8 mouse cellular contexts compared by ENCODE assay signal in the genomic region with DNA sequence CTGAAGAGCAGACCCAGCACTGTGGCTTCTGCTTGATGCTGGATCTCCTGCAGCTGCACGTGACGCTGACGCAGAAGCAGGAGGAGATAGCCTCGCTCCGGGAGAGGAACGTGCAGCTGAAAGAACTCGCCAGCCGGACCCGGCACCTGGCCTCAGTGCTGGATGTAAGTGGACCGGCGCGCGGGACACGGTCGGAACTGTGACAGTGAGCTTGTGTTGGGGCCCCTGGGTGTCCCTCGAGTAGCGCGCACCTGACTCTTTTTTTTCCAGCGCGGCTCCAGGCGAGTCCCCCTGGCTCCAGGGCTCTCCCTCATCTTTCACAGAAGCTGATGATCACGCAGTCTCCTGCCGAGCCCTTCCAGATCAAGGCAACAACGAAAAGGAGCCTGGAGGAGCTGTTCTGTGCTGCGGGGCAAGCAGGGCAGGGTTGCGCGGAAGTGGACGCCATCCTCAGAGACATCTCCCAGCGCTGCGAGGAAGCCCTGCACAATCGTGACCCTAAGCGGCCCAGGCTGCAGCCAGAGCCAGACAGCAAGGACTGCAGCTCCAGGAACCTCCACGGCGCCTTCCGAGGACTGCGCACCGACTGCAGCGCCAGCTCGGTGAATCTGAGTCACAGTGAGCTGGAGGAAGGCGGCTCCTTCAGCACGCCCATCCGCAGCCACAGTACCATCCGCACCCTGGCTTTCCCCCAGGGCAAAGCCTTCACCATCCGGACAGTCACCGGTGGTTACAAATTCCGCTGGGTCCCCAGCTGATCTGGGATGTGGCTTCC. TPM values are rescaled to one million over a fixed set of nuclear protein-coding genes. Genes with fewer than 3 reads are reported as not detected.
DNase-seq lines count a peak whose midpoint lies in the region; ATAC-seq and TF ChIP-seq lines count a peak whose summit lies in the region.

No protein-coding gene starts in this region.

- peak; percentile 45 for ATAC-seq in hindbrain, embryonic 11.5 days (ENCODE audit: low FRiP score)
- peak; percentile 68 for ATAC-seq in midbrain, embryonic 16.5 days
- no peak for ATAC-seq in erythroblast, adult 5-6 weeks (replicated peaks; ENCODE audit: low FRiP score, poor library complexity, severe bottlenecking)

- under 1% methylated on average over 46 of the region's 46 CpGs for WGBS in hindbrain, embryonic 11.5 days
- WGBS in limb, embryonic 10.5 days = under 1% methylated on average over 46 of the region's 46 CpGs
- WGBS in midbrain, embryonic 16.5 days = under 1% methylated on average over 46 of the region's 46 CpGs

- DNase-seq in gastrocnemius, postnatal 14 days = peak; percentile 7
- DNase-seq in gastrocnemius, postnatal 36 days = no peak
- peak; percentile 67 for DNase-seq in embryo, embryonic 11 days
- DNase-seq in hindbrain, embryonic 11.5 days (ENCODE audit: low spot score) = peak; percentile 60
- DNase-seq in limb, embryonic 10.5 days (ENCODE audit: low spot score) = peak; percentile 67

- H3K9ac ChIP-seq in hindbrain, embryonic 11.5 days (ENCODE audit: low read depth, low read length) = peak overlapping the region; percentile 48
- H3K9ac ChIP-seq in midbrain, embryonic 16.5 days (ENCODE audit: low read depth, low read length) = peak overlapping the region; percentile 69

- no peaks in the 10 kb centered on the region for H3K9me3 ChIP-seq in E14TG2a.4 (ENCODE audit: low read length)
- no peaks in the 10 kb centered on the region for H3K9me3 ChIP-seq in hindbrain, embryonic 11.5 days (ENCODE audit: control insufficient read depth, low read length)
- H3K9me3 ChIP-seq in limb, embryonic 10.5 days (replicated peaks) = no peaks in the 10 kb centered on the region
- no peaks in the 10 kb centered on the region for H3K9me3 ChIP-seq in midbrain, embryonic 16.5 days (replicated peaks; ENCODE audit: control insufficient read depth, low read length, poor library complexity, severe bottlenecking)

- peak overlapping the region; percentile 72 for H3K4me3 ChIP-seq in E14TG2a.4 (replicated peaks; ENCODE audit: low read length)
- peak overlapping the region; percentile 34 for H3K4me3 ChIP-seq in hindbrain, embryonic 11.5 days (ENCODE audit: low read depth, low read length)
- H3K4me3 ChIP-seq in limb, embryonic 10.5 days = peak overlapping the region; percentile 49
- peak overlapping the region; percentile 55 for H3K4me3 ChIP-seq in midbrain, embryonic 16.5 days (ENCODE audit: low read depth, low read length)

- no peak overlapping the region for H3K27ac ChIP-seq in hindbrain, embryonic 11.5 days (ENCODE audit: low read depth, low read length)
- H3K27ac ChIP-seq in limb, embryonic 10.5 days = peak overlapping the region; percentile 6; the same call in 1 of the 2 replicates
- H3K27ac ChIP-seq in midbrain, embryonic 16.5 days (ENCODE audit: low read length) = no peak overlapping the region

- TF ChIP-seq CTCF in E14TG2a.4 (conservative IDR thresholded peaks at IDR 0.05; ENCODE audit: low read length) = no peak

- peak overlapping the region; percentile 62 for H3K4me2 ChIP-seq in hindbrain, embryonic 11.5 days (replicated peaks; ENCODE audit: low read depth, low read length)
- H3K4me2 ChIP-seq in midbrain, embryonic 16.5 days (ENCODE audit: low read length) = peak overlapping the region; percentile 98

- intact Hi-C loops in gastrocnemius, postnatal 14 days (cut with DNase I; ENCODE audit: low total_unique reads) = no loop called here
- intact Hi-C loops in gastrocnemius, postnatal 36 days (cut with DNase I) = loop anchor here (5.0 kb wide), 1 partner anchor 34 kb away; no protein-coding TSS in a partner anchor

- peaks cover 17% of the 10 kb centered on the region for H3K4me1 ChIP-seq in E14TG2a.4 (replicated peaks; ENCODE audit: low read depth, low read length)
- peaks cover 10% of the 10 kb centered on the region; the same call in 1 of the 2 replicates for H3K4me1 ChIP-seq in hindbrain, embryonic 11.5 days (replicated peaks; ENCODE audit: control insufficient read depth, insufficient read depth, low read length)
- peaks cover 17% of the 10 kb centered on the region for H3K4me1 ChIP-seq in limb, embryonic 10.5 days
- H3K4me1 ChIP-seq in midbrain, embryonic 16.5 days (ENCODE audit: control insufficient read depth, insufficient read depth, low read length) = peaks cover 15% of the 10 kb centered on the region

- peaks cover 75% of the 10 kb centered on the region for H3K27me3 ChIP-seq in E14TG2a.4 (ENCODE audit: insufficient read depth, low read length)
- peaks cover 62% of the 10 kb centered on the region for H3K27me3 ChIP-seq in hindbrain, embryonic 11.5 days (ENCODE audit: control insufficient read depth, insufficient read depth, low read length)
- H3K27me3 ChIP-seq in limb, embryonic 10.5 days (ENCODE audit: low read depth, poor library complexity, severe bottlenecking) = peaks cover 75% of the 10 kb centered on the region
- H3K27me3 ChIP-seq in midbrain, embryonic 16.5 days (ENCODE audit: control insufficient read depth, insufficient read depth, low read depth, low read length) = peaks cover 52% of the 10 kb centered on the region

- no peaks in the 10 kb centered on the region for H3K36me3 ChIP-seq in E14TG2a.4 (ENCODE audit: insufficient read depth, low read length)
- no peaks in the 10 kb centered on the region for H3K36me3 ChIP-seq in hindbrain, embryonic 11.5 days (ENCODE audit: control insufficient read depth, insufficient read depth, low read length)
- H3K36me3 ChIP-seq in limb, embryonic 10.5 days = no peaks in the 10 kb centered on the region
- no peaks in the 10 kb centered on the region for H3K36me3 ChIP-seq in midbrain, embryonic 16.5 days (ENCODE audit: control insufficient read depth, insufficient read depth, low read length)

RNA-seq across cellular contexts. Expression of a gene that starts 5.0 kb away (rescaled TPM):
- not detected for total RNA-seq in gastrocnemius, postnatal 14 days (2021)
- total RNA-seq in gastrocnemius, postnatal 36 days (2021) = not detected
- polyA plus RNA-seq in hindbrain, embryonic 11.5 days (2014; fragmentation: Nextera tagmentation; extraction: Ambion mirVana) = 2.2 and 2.7 TPM in 2 replicates
- not detected in 2 replicates for polyA plus RNA-seq in limb, embryonic 10.5 days (2016; fragmentation: Nextera tagmentation; extraction: Ambion mirVana)
- polyA plus RNA-seq in midbrain, embryonic 16.5 days (2015; fragmentation: Nextera tagmentation; extraction: Ambion mirVana) = 0.53 and 0.57 TPM in 2 replicates
- total RNA-seq in erythroblast, adult 5-6 weeks (2015; ENCODE audit: low replicate concordance) = not detected in 2 replicates
- total RNA-seq in erythroblast, adult 5-6 weeks (2017; ENCODE audit: low replicate concordance) = not detected in 2 replicates

RNA-seq across cellular contexts. Expression of a gene that starts 11.0 kb away (rescaled TPM):
- under 1 TPM in 1 of 2 experiments, not detected in 1; 0.18 TPM for total RNA-seq in gastrocnemius, postnatal 14 days (2021)
- total RNA-seq in gastrocnemius, postnatal 36 days (2021) = not detected
- 2.6 and 5.0 TPM in 2 replicates for polyA plus RNA-seq in hindbrain, embryonic 11.5 days (2014; fragmentation: Nextera tagmentation; extraction: Ambion mirVana)
- polyA plus RNA-seq in limb, embryonic 10.5 days (2016; fragmentation: Nextera tagmentation; extraction: Ambion mirVana) = 0.20 TPM in 1 of 2 replicates, not detected in the other
- 1.2 and 1.5 TPM in 2 replicates for polyA plus RNA-seq in midbrain, embryonic 16.5 days (2015; fragmentation: Nextera tagmentation; extraction: Ambion mirVana)
- 5.2 and 10.0 TPM in 2 replicates for total RNA-seq in erythroblast, adult 5-6 weeks (2015; ENCODE audit: low replicate concordance)
- 2.0 TPM in 2 replicates for total RNA-seq in erythroblast, adult 5-6 weeks (2017; ENCODE audit: low replicate concordance)

RNA-seq across cellular contexts. Expression of a gene that starts 36.3 kb away (rescaled TPM):
- not detected for total RNA-seq in gastrocnemius, postnatal 14 days (2021)
- total RNA-seq in gastrocnemius, postnatal 36 days (2021) = not detected
- 0.92 and 2.1 TPM in 2 replicates for polyA plus RNA-seq in hindbrain, embryonic 11.5 days (2014; fragmentation: Nextera tagmentation; extraction: Ambion mirVana)
- not detected in 2 replicates for polyA plus RNA-seq in limb, embryonic 10.5 days (2016; fragmentation: Nextera tagmentation; extraction: Ambion mirVana)
- 0.51 and 0.55 TPM in 2 replicates for polyA plus RNA-seq in midbrain, embryonic 16.5 days (2015; fragmentation: Nextera tagmentation; extraction: Ambion mirVana)
- total RNA-seq in erythroblast, adult 5-6 weeks (2015; ENCODE audit: low replicate concordance) = not detected in 2 replicates
- not detected in 2 replicates for total RNA-seq in erythroblast, adult 5-6 weeks (2017; ENCODE audit: low replicate concordance)

RNA-seq across cellular contexts. Expression of a gene that starts 47.6 kb away (rescaled TPM):
- total RNA-seq in gastrocnemius, postnatal 14 days (2021) = 10 to 100 TPM; 20.8 to 27.5 TPM
- total RNA-seq in gastrocnemius, postnatal 36 days (2021) = 1 to 10 TPM; 7.6 to 7.7 TPM
- 103 and 105 TPM in 2 replicates for polyA plus RNA-seq in hindbrain, embryonic 11.5 days (2014; fragmentation: Nextera tagmentation; extraction: Ambion mirVana)
- polyA plus RNA-seq in limb, embryonic 10.5 days (2016; fragmentation: Nextera tagmentation; extraction: Ambion mirVana) = 87.5 and 98.7 TPM in 2 replicates
- polyA plus RNA-seq in midbrain, embryonic 16.5 days (2015; fragmentation: Nextera tagmentation; extraction: Ambion mirVana) = 38.4 and 40.5 TPM in 2 replicates
- total RNA-seq in erythroblast, adult 5-6 weeks (2015; ENCODE audit: low replicate concordance) = not detected in 2 replicates
- total RNA-seq in erythroblast, adult 5-6 weeks (2017; ENCODE audit: low replicate concordance) = not detected in 2 replicates

Comparison
In these comparisons a context has a peak if more than half of its experiments do, and no peak if none do; other contexts are left out.
1. DNase-seq: peak in gastrocnemius, postnatal 14 days (single experiment), embryo, embryonic 11 days (single experiment), hindbrain, embryonic 11.5 days (single experiment) and limb, embryonic 10.5 days (single experiment); none in gastrocnemius, postnatal 36 days (0 of 2).
2. Peak in every context shown above with its lines, with median percentiles within 50 percentile points of each other: H3K4me3 ChIP-seq.